Mouse (Mus musculus) MN1 (cell line): ENCODE results near the gene Ttll8.
A peak's percentile ranks its signal among the peaks of the same experiment; 100 is the strongest.

Source experiments
- DNase-seq: peaks from one replicate; pipeline ENCODE4 v3.0.0-alpha.2; 2016; ENCODE audit warnings: low spot score

Ttll8 gene

GRCm38 (mm10) chr15:88881253-88882044 is 72.8 kb downstream of the Ttll8 start:
- DNase-seq, result no peak

GRCm38 (mm10) chr15:88877021-88877400 is 77.2 kb downstream of the Ttll8 start:
- DNase-seq, result no peak

- peak; percentile 77 for DNase-seq
Measured at GRCm38 (mm10) chr15:88876155-88877020, 77.8 kb downstream of the Ttll8 start.

DNA sequence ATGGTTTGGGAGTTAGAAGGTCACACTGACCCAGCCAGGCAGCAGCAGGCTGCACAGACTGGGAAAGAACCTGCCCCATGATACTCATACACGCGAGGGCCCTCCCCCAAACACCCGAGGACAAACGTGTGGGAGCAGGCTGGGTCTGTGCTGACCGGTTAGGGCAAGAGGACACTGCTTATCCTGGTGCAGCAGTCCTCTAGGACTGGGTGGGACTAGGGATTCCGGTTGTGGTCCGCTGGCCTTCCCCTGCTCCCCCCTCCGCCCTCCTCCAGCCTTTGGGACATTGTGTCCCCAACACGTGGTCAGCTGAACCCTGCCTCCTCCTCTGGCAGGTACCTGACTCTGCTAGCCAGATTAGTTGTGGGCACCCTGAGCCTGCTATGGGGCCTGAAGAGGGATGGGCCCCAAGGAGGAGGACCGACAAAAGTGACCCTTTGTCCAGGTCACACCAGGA is 78.6 kb downstream of the Ttll8 start:
- DNase-seq, result no peak

DNA sequence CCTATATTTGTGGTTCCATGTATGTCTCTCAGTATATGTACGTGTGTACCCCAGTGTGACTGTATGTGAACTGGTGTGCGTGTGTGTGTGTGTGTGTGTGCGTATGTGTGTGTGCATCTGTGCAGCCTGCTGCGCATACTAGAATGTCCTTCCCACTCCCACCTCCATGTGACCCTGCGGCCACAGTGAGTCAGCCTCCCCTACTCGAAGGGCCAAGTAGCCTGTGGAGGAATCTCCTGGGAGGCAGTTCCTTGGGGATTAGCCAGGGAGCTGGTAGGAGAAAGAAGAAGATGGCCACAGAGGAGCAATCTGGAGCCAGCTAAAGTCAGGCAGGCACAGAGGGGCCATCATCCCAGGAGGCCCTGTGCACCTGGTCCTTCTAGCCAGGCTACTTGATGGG is 79.7 kb downstream of the Ttll8 start:
- DNase-seq, result peak; percentile 46

DNA sequence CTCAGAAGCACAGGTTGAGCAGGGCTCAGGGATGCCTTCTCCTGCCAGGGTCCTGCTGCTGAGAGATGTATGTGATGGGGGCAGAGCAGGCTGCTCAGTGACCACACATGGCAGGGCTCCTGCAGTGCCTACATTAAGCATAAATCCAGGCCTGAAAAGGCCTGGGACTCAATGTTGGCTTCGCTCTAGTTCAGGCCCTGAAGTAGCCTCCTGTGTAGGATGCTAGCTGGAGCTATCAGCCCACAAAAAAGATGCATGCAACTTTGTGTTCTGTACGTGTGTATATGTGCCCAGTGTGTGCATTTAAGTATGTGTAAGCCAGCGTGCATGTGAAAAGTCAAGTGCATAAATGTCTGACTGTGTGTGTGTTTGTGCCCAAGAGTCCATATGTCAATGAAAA is 80.2 kb downstream of the Ttll8 start:
- DNase-seq, result no peak

- no peak for DNase-seq
Measured at GRCm38 (mm10) chr15:88870418-88871185, 83.6 kb downstream of the Ttll8 start.

DNA sequence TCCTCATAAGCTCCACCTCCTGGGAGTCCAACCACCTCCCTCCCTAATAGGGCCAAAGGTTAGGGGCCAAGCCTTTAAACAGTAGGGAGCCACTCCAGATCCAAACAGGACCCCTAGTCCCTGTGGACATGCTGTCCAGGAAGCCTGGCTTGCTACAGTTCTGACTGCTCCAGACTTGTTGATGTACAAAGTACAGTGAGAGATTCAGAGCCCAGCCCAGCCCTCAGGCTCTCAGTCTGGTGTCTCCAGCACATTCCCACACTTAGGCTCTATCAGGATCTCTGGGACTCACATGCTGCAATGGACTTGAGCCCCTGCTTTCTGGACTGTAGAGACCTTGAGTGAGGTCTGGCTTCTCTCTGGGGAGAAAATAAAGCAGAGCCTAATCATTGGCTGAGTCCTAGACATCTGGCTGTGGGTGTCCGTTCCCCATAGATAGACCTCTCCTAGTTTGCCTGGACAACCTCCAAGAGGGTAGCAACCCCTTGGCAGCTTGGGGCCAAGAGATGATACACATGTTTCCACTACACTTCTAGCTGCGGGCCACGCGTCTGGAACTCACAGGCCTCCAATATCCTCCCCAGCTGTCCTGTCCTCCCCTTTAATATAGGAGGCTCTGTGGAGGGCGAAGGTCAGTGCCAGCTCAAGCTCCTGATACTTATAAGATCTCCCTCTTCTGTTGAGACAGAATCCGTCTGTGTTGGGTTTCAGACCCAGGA is 86.0 kb downstream of the Ttll8 start:
- DNase-seq, result no peak

- DNase-seq, result no peak
Measured at GRCm38 (mm10) chr15:88867368-88868023, 86.7 kb downstream of the Ttll8 start.

- DNase-seq, result no peak
Measured at GRCm38 (mm10) chr15:88866934-88867356, 87.3 kb downstream of the Ttll8 start.

DNA sequence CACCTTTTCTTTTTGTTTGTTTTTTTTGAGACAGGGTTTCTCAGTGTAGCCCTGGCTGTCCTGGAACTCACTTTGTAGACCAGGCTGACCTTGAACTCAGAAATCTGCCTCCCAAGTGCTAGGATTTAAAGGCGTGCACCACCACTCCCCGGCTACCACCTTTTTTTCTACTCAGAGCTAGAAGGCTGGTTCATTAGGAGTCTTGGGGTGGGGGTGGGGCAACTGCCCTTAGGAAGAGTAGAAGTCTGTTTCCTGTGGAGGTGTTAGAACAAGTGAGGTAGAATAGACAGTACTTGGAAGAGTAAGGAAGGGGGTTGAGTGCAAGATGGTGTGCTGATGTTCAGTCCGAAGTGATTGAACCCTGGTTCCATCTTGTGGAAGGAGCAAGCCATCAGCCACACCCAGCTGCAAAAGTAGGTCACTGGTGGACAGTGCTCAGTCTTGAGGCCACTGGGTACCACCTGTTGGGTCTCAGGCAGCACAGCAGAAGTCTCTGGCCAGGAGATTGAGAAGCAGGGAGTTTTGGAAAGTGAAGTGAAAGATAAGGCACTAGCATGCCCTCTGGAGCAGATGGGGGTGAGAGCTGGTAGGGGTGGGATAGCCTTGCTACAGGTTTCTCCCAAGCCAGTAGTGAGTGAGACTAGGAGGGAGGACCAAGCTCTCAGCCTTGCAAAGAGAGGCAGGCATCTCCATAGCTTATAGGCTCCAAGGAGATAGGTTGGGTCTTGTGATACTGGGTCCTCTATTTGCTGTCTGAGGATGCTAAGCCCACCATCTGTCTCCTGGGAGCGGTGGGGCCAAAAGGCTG is 88.1 kb downstream of the Ttll8 start:
- DNase-seq, result no peak

DNA sequence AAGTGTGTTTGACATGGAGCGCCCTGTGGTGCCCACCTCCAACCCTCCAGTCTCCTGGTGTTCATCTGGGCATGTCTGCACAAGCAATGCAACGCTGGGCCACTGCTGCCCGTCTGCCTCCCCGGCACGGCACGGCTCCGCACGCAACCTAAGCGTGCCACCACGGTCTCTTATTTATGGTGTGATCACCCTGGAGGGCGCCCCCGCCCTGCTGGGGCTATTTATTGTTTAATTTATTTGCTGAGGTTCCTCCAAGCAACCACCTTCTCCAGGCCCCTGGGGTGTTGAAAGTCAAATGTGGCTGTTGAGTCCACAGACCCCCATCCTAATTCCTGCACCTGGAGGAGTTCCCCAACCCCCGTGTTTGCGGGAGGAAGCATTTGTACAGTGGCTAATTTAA is 89.2 kb downstream of the Ttll8 start:
- no peak for DNase-seq

- DNase-seq, result no peak
Measured at GRCm38 (mm10) chr15:88864270-88865030, 89.8 kb downstream of the Ttll8 start.

- DNase-seq, result peak; percentile 96
Measured at GRCm38 (mm10) chr15:88863695-88864231, 90.5 kb downstream of the Ttll8 start.

- DNase-seq, result peak; percentile 68
Measured at GRCm38 (mm10) chr15:88862881-88863694, 91.1 kb downstream of the Ttll8 start.

GRCm38 (mm10) chr15:88861772-88862622 is 92.2 kb downstream of the Ttll8 start, which contains the start of gene Pim3:
Gene Pim3 (plus strand): TSS chr15:88862186.
- DNase-seq, result peak; percentile 99

- no peak for DNase-seq
Measured at GRCm38 (mm10) chr15:88860781-88861180, 93.4 kb downstream of the Ttll8 start.
